Mouse (Mus musculus) liver, adult 2 months (tissue): ENCODE measurements around the gene Rab7b. TPM values are rescaled to one million over a fixed set of nuclear protein-coding genes. Genes with fewer than 3 reads are reported as not detected.

Experiments used
- DNase-seq: peaks from one replicate; pipeline ENCODE4 v3.0.0-alpha.2; 2011; ENCODE audit warnings: low read depth, low spot score; ENCODE audit errors: extremely low read depth
- H3K27ac ChIP-seq: fragments of 200-500 bp; replicated peaks from 2 replicates; pipeline ENCODE4 v1.5.1; 2012; ENCODE audit warnings: low read depth, mild to moderate bottlenecking, control low read depth, inconsistent platforms, low read length; ENCODE audit not compliant: insufficient read depth
- H3K27me3 ChIP-seq: fragments of 200-500 bp; 2 replicates; pipeline ENCODE4 v1.6.1; 2012; ENCODE audit warnings: mild to moderate bottlenecking, moderate library complexity, low read length, inconsistent platforms; ENCODE audit not compliant: control insufficient read depth, insufficient read depth
- H3K36me3 ChIP-seq: fragments of 200-500 bp; 2 replicates; pipeline ENCODE4 v1.6.1; 2012; ENCODE audit warnings: low read length, inconsistent platforms; ENCODE audit not compliant: control insufficient read depth, insufficient read depth
- H3K4me1 ChIP-seq: fragments of 200-500 bp; 2 replicates; pipeline ENCODE4 v1.6.1; 2011; ENCODE audit warnings: low read length; ENCODE audit not compliant: control insufficient read depth, insufficient read depth
- H3K4me3 ChIP-seq: fragments of 200-500 bp; 2 replicates; pipeline ENCODE4 v1.5.1; 2011; ENCODE audit warnings: low read depth, mild to moderate bottlenecking, control low read depth, low read length, moderate library complexity; ENCODE audit not compliant: insufficient read depth
- H3K79me2 ChIP-seq: fragments of 200-500 bp; 2 replicates; pipeline ENCODE4 v1.6.1; 2012; ENCODE audit warnings: inconsistent platforms, mild to moderate bottlenecking, low read length, moderate library complexity; ENCODE audit not compliant: control insufficient read depth, insufficient read depth
- H3K9ac ChIP-seq: fragments of 200-500 bp; 2 replicates; pipeline ENCODE4 v1.6.1; 2012; ENCODE audit warnings: low read depth, mild to moderate bottlenecking, control low read depth, inconsistent platforms, low read length
- CTCF ChIP-seq: fragments of 200-500 bp; IDR thresholded peaks from 2 replicates; pipeline ENCODE4 v1.5.1; 2011; ENCODE audit warnings: low read depth, low read length, control low read depth
- POLR2A ChIP-seq: fragments of 200-500 bp; IDR thresholded peaks from 2 replicates; pipeline ENCODE4 v1.6.1; 2011; ENCODE audit warnings: low read length, control low read depth; ENCODE audit not compliant: insufficient read depth; ENCODE audit errors: extremely low read depth
- WGBS: fragments of 180-500 bp; shearing (Covaris S2); methylation state at CpG from one replicate; pipeline ENCODE4 v1.1.7; 2018; 5-methylcytosine and 5-hydroxymethylcytosine counted together
- polyA plus RNA-seq: library from polyadenylated mRNA; depleted of rRNA; stranded (reverse); fragments of >200 nt; gene quantifications from 2 replicates; pipeline ENCODE4 v1.2.3, GENCODE M21; 2012
- total RNA-seq: library from RNA; depleted of rRNA; stranded (reverse); fragments of >200 nt; gene quantifications from 2 replicates; pipeline ENCODE4 v1.2.3, GENCODE M21; 2014

The Rab7b gene
- total and polyA plus RNA-seq, 2 experiments = 0.45 to 0.83 TPM

DNA sequence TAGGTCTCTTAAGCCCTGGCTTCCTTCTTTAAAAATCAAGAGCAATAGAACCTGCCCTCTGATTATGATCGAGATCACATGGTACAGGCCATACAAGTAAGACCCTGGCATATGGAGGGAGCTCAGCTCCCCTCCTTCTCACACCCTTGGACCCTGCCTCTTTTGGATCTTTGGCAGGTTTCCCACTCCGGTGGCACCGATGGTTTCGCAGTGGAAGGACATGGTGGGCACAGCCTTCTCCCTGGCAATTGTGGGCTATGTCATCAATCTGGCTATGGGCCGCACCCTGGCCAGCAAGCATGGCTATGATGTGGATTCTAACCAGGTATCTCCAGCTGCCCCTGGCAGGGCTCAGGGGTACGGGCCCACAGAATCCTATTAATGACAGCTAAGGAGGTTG is 68.7 kb downstream of the Rab7b start:
- DNase-seq = no peak
- Histone ChIP-seq H3K79me2 (no peaks in the 10 kb centered on the region), H3K27me3 (no peaks in the 10 kb centered on the region), H3K36me3 (no peaks in the 10 kb centered on the region), H3K9ac (no peak overlapping the region), H3K4me3 (no peak overlapping the region), H3K4me1 (no peaks in the 10 kb centered on the region), H3K27ac (no peak overlapping the region)
- TF ChIP-seq POLR2A (no peak), CTCF (no peak)
- WGBS = 94% methylated on average over 6 of the region's 6 CpGs

DNA sequence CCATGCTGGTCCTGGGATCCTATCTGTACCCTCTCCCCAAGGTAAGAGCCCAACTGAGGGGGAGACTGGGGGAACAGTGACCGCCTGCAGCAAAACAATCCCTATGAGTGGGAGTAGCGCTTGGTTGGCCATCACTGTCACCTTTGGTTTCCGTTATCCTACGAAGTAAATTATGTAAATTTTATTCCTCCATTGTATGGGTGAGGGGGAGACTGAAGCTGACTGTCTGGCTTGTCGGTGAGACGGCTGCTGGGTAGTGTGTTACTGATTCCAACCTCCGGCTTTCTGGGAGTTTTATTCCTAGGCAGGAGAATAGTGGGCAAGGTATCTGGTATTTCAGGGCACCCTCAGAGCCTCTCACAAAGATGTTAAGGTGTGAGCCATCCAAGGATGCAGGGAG is 70.3 kb downstream of the Rab7b start:
- Histone ChIP-seq H3K36me3 (no peaks in the 10 kb centered on the region), H3K9ac (no peak overlapping the region), H3K4me3 (no peak overlapping the region), H3K79me2 (no peaks in the 10 kb centered on the region), H3K27me3 (no peaks in the 10 kb centered on the region), H3K27ac (no peak overlapping the region), H3K4me1 (no peaks in the 10 kb centered on the region)
- DNase-seq = no peak
- TF ChIP-seq POLR2A = no peak
- no peak for TF ChIP-seq CTCF
- 90% methylated on average over 7 of the region's 7 CpGs for WGBS

DNA sequence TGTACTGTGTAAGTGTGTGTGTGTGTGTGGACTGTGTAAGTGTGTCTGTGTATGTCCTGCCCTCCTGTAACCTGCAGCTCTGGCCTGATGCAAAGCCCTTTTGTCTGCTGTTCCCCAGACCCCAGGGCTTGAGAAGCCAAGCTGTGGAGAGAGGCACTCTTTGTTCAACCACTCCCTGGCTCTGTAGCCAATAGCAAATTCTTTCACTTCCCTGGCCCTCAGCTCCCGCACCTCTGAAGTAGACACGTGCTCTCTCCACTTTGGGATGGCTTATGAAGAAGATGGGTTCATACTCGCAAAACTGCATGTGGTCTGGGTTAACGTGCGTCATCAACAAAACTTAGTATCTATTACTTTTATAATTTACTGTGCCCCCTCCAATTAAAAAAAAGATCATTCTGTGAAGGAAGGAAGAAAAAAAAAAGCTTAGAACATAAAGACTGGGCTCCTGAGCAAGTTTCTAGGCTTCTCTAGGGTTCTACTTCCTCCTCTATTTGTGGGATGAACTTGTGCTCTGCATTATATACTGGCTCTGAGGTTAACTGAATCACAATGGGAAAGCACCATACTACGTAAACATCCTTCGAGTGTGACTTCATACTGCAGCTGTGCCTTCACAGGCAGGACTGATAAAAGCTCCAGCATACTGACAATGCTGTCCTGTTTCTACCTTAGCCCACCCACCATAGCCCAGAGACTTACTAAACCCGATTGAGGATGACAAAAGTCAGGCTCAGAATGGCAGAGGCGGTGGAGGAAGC is 71.4 kb downstream of the Rab7b start:
- Histone ChIP-seq H3K4me1 (no peaks in the 10 kb centered on the region), H3K4me3 (no peak overlapping the region), H3K27me3 (no peaks in the 10 kb centered on the region), H3K36me3 (no peaks in the 10 kb centered on the region), H3K9ac (no peak overlapping the region), H3K27ac (no peak overlapping the region), H3K79me2 (no peaks in the 10 kb centered on the region)
- TF ChIP-seq CTCF = no peak
- no peak for TF ChIP-seq POLR2A
- 74% methylated on average over 9 of the region's 9 CpGs for WGBS
- DNase-seq = no peak

- 92% methylated on average over 3 of the region's 3 CpGs for WGBS
- no peaks in the 10 kb centered on the region for H3K36me3 ChIP-seq
- no peak overlapping the region for H3K4me3 ChIP-seq
- no peaks in the 10 kb centered on the region for H3K4me1 ChIP-seq
- H3K27me3 ChIP-seq = no peaks in the 10 kb centered on the region
- no peaks in the 10 kb centered on the region for H3K79me2 ChIP-seq
- H3K27ac ChIP-seq = no peak overlapping the region
- no peak for TF ChIP-seq POLR2A
- TF ChIP-seq CTCF = no peak
- DNase-seq = no peak
- no peak overlapping the region for H3K9ac ChIP-seq
Measured at GRCm38 (mm10) chr1:131760428-131760820, 71.9 kb downstream of the Rab7b start.

- no peaks in the 10 kb centered on the region for H3K4me1 ChIP-seq
- no peaks in the 10 kb centered on the region for H3K27me3 ChIP-seq
- H3K9ac ChIP-seq = no peak overlapping the region
- no peaks in the 10 kb centered on the region for H3K79me2 ChIP-seq
- no peaks in the 10 kb centered on the region for H3K36me3 ChIP-seq
- WGBS = 73% methylated on average over 13 of the region's 13 CpGs
- H3K4me3 ChIP-seq = no peak overlapping the region
- no peak for TF ChIP-seq CTCF
- no peak for TF ChIP-seq POLR2A
- no peak for DNase-seq
- no peak overlapping the region for H3K27ac ChIP-seq
Measured at GRCm38 (mm10) chr1:131761079-131761831, 72.8 kb downstream of the Rab7b start.

GRCm38 (mm10) chr1:131763683-131764082 is 75.2 kb downstream of the Rab7b start:
- Histone ChIP-seq H3K4me3 (no peak overlapping the region), H3K79me2 (no peaks in the 10 kb centered on the region), H3K9ac (no peak overlapping the region), H3K4me1 (no peaks in the 10 kb centered on the region), H3K27ac (no peak overlapping the region), H3K27me3 (no peaks in the 10 kb centered on the region), H3K36me3 (no peaks in the 10 kb centered on the region)
- 73% methylated on average over 9 of the region's 9 CpGs for WGBS
- DNase-seq = no peak
- TF ChIP-seq POLR2A (no peak), CTCF (no peak)
